Mouse (Mus musculus) layer of hippocampus, adult 6 months (tissue): ENCODE measurements around the gene Zfp871. TPM values are rescaled to one million over a fixed set of nuclear protein-coding genes. Genes with fewer than 3 reads are reported as not detected.

Experiments
- long read RNA-seq, 2 experiments: library from polyadenylated mRNA; unstranded; transcript quantifications; one replicate each; pipeline ENCODE4 v2.0.0; 2019 to 2020
- polyA plus RNA-seq: library from polyadenylated mRNA; unstranded; fragments of <200 nt; fragmentation: Nextera tagmentation; gene quantifications from 2 replicates; pipeline ENCODE4 v1.2.3, GENCODE M21; 2021

Gene Zfp871
- polyA plus RNA-seq = 8.2 and 13.9 TPM in 2 replicates
- long read RNA-seq, experiment 1, full-length matches to known transcripts = 13 of 36 reads
- long read RNA-seq, experiment 1, partial matches to known transcripts = 0 of 36 reads
- long read RNA-seq, experiment 1, other reads (novel, unspliced or antisense) = 23 of 36 reads
- long read RNA-seq, experiment 2, full-length matches to known transcripts = 48 of 66 reads
- long read RNA-seq, experiment 2, partial matches to known transcripts = 1 of 66 reads
- long read RNA-seq, experiment 2, other reads (novel, unspliced or antisense) = 17 of 66 reads

GRCm38 (mm10) chr17:32788094-32788559 lies at the start of gene Zfp871:
Gene Zfp871 (minus strand): TSS chr17:32788287.

GRCm38 (mm10) chr17:32829540-32830417 lies 41.7 kb upstream of the Zfp871 start, which contains the start of gene Zfp799:
Gene Zfp799 (minus strand): TSS chr17:32830261.

GRCm38 (mm10) chr17:32809544-32810374 lies 21.7 kb upstream of the Zfp871 start, which contains the start of gene Zfp811:
Gene Zfp811 (minus strand): TSS chr17:32809931.

Other genes starting within 250 kb of the Zfp871 start
- gene Cyp4f37, start 167.0 kb downstream of the Zfp871 start, polyA plus RNA-seq = not detected in 2 replicates
- not detected in 2 replicates for gene Cyp4f40, start 129.4 kb downstream of the Zfp871 start, polyA plus RNA-seq
- gene Cyp4f15, start 102.7 kb downstream of the Zfp871 start, polyA plus RNA-seq = 14.1 and 17.7 TPM in 2 replicates
- gene Zfp811, start 21.6 kb upstream of the Zfp871 start, polyA plus RNA-seq = 2.4 and 3.6 TPM in 2 replicates
- 12.1 and 12.7 TPM in 2 replicates for gene Zfp799, start 42.0 kb upstream of the Zfp871 start, polyA plus RNA-seq
- 2.6 and 2.8 TPM in 2 replicates for gene Zfp870, start 103.4 kb upstream of the Zfp871 start, polyA plus RNA-seq
- gene Cyp4f14, start 129.1 kb upstream of the Zfp871 start, polyA plus RNA-seq = 9.2 and 10.1 TPM in 2 replicates
- 8.4 and 9.0 TPM in 2 replicates for gene Cyp4f13, start 159.1 kb upstream of the Zfp871 start, polyA plus RNA-seq
- gene Zfp472, start 177.5 kb upstream of the Zfp871 start, polyA plus RNA-seq = 4.0 and 4.2 TPM in 2 replicates
- 9.7 and 10.0 TPM in 2 replicates for gene Zfp952, start 204.8 kb upstream of the Zfp871 start, polyA plus RNA-seq
- gene Zfp763, start 245.1 kb upstream of the Zfp871 start, polyA plus RNA-seq = 9.0 and 10.2 TPM in 2 replicates